Comparison of ENCODE assay signal across 9 mouse cellular contexts in genomic region chr19:55316901-55317300, GRCm38 (mm10). TPM values are rescaled to one million over a fixed set of nuclear protein-coding genes. Genes with fewer than 3 reads are reported as not detected.
A peak's percentile ranks its signal among the peaks of the same experiment; 100 is the strongest.
DNase-seq lines count a peak whose midpoint lies in the region; ATAC-seq lines count a peak whose summit lies in the region.
"Had no signal": no experiment of that assay in that cellular context is flagged by ENCODE, and none has a peak within 500 bp of the region (broad histone marks: within the 10 kb centered on the region; RNA-seq: fewer than 3 reads in every experiment).

No protein-coding gene starts in this region.

- H3K27ac ChIP-seq in forebrain, embryonic 12.5 days: no peak overlapping the region
- no peak overlapping the region for H3K27ac ChIP-seq in limb, embryonic 15.5 days

- H3K36me3 ChIP-seq in erythroblast, embryonic 14.5 days (ENCODE audit: control insufficient read depth): peaks cover 40% of the 10 kb centered on the region
- peaks cover 3% of the 10 kb centered on the region; the same call in 1 of the 2 replicates for H3K36me3 ChIP-seq in forebrain, embryonic 12.5 days (replicated peaks)
- H3K36me3 ChIP-seq in limb, embryonic 15.5 days: peaks cover 10% of the 10 kb centered on the region

- H3K27me3 ChIP-seq in erythroblast, embryonic 14.5 days (ENCODE audit: control insufficient read depth): no peaks in the 10 kb centered on the region
- no peaks in the 10 kb centered on the region for H3K27me3 ChIP-seq in forebrain, embryonic 12.5 days
- no peaks in the 10 kb centered on the region for H3K27me3 ChIP-seq in limb, embryonic 15.5 days

- peaks cover 47% of the 10 kb centered on the region for H3K4me1 ChIP-seq in erythroblast, embryonic 14.5 days (ENCODE audit: control insufficient read depth)
- peaks cover 34% of the 10 kb centered on the region for H3K4me1 ChIP-seq in forebrain, embryonic 12.5 days
- peaks cover 18% of the 10 kb centered on the region for H3K4me1 ChIP-seq in limb, embryonic 15.5 days

- H3K4me3 ChIP-seq in erythroblast, embryonic 14.5 days (replicated peaks): peak overlapping the region; percentile 90
- peak overlapping the region; percentile 84 for H3K4me3 ChIP-seq in forebrain, embryonic 12.5 days (replicated peaks)
- peak overlapping the region; percentile 86 for H3K4me3 ChIP-seq in limb, embryonic 15.5 days

- no peak for ATAC-seq in erythroblast, adult 5-6 weeks (replicated peaks; ENCODE audit: low FRiP score, poor library complexity, severe bottlenecking)
- ATAC-seq in forebrain, embryonic 12.5 days (ENCODE audit: low FRiP score): no peak
- no peak for ATAC-seq in limb, embryonic 15.5 days (ENCODE audit: insufficient number of reproducible peaks, low FRiP score, low TSS enrichment, low read depth)
- no peak for ATAC-seq in activated CD4-positive, CD25-positive, alpha-beta regulatory T cell, adult 4 months

- H3K4me2 ChIP-seq in forebrain, embryonic 12.5 days: peak overlapping the region; percentile 87
- peak overlapping the region; percentile 77 for H3K4me2 ChIP-seq in limb, embryonic 15.5 days

- H3K9me3 ChIP-seq in erythroblast, embryonic 14.5 days (ENCODE audit: control insufficient read depth, low read length): no peaks in the 10 kb centered on the region
- H3K9me3 ChIP-seq in forebrain, embryonic 12.5 days: no peaks in the 10 kb centered on the region
- H3K9me3 ChIP-seq in limb, embryonic 15.5 days: no peaks in the 10 kb centered on the region

- DNase-seq in 3T3-L1 (ENCODE audit: low read depth, low spot score): peak; percentile 23
- DNase-seq in ovary, adult 18-20 months (ENCODE audit: low spot score): no peak
- no peak for DNase-seq in yolk sac, embryonic 10.5 days (ENCODE audit: low spot score)
- DNase-seq: left cerebral cortex, postnatal 4 days had no signal

- H3K9ac ChIP-seq in forebrain, embryonic 12.5 days: no peak overlapping the region
- H3K9ac ChIP-seq in limb, embryonic 15.5 days: no peak overlapping the region

- 62% methylated on average over 10 of the region's 10 CpGs for WGBS in forebrain, embryonic 12.5 days
- WGBS in limb, embryonic 15.5 days: 56% methylated on average over 10 of the region's 10 CpGs

RNA-seq across cellular contexts. Expression of gene Vti1a, which starts 0.8 kb away (rescaled TPM):
- polyA plus RNA-seq in erythroblast, embryonic 14.5 days (2012): 0.90 and 1.0 TPM in 2 replicates
- 10.2 and 16.9 TPM in 2 replicates for total RNA-seq in erythroblast, adult 5-6 weeks (2015; ENCODE audit: low replicate concordance)
- total RNA-seq in erythroblast, adult 5-6 weeks (2017; ENCODE audit: low replicate concordance): 18.0 and 19.2 TPM in 2 replicates
- 30.9 and 34.3 TPM in 2 replicates for polyA plus RNA-seq in forebrain, embryonic 12.5 days (2016; fragmentation: Nextera tagmentation; extraction: Ambion mirVana)
- polyA plus RNA-seq in limb, embryonic 15.5 days (2015; fragmentation: Nextera tagmentation; extraction: Ambion mirVana): 26.4 and 27.7 TPM in 2 replicates
- 10 to 100 TPM; 26.1 to 32.2 TPM for polyA plus RNA-seq in activated CD4-positive, CD25-positive, alpha-beta regulatory T cell, adult 4 months (2017; shearing (Covaris generic))

RNA-seq across cellular contexts. Expression of gene Zdhhc6, which starts 1.1 kb away (rescaled TPM):
- polyA plus RNA-seq in erythroblast, embryonic 14.5 days (2012): 1.3 and 2.3 TPM in 2 replicates
- total RNA-seq in erythroblast, adult 5-6 weeks (2015; ENCODE audit: low replicate concordance): 12.7 and 17.5 TPM in 2 replicates
- total RNA-seq in erythroblast, adult 5-6 weeks (2017; ENCODE audit: low replicate concordance): 10.0 and 11.8 TPM in 2 replicates
- 96.4 and 97.7 TPM in 2 replicates for polyA plus RNA-seq in forebrain, embryonic 12.5 days (2016; fragmentation: Nextera tagmentation; extraction: Ambion mirVana)
- 84.2 and 85.3 TPM in 2 replicates for polyA plus RNA-seq in limb, embryonic 15.5 days (2015; fragmentation: Nextera tagmentation; extraction: Ambion mirVana)
- polyA plus RNA-seq in activated CD4-positive, CD25-positive, alpha-beta regulatory T cell, adult 4 months (2017; shearing (Covaris generic)): 10 to 100 TPM; 64.8 to 66.0 TPM

Comparison
In these comparisons a context has a peak if more than half of its experiments do, and no peak if none do; other contexts are left out.
1. RNA of gene Vti1a, which starts 0.8 kb away (polyA plus RNA-seq): 30.9 to 34.3 TPM in forebrain, embryonic 12.5 days, 26.1 to 32.2 TPM in activated CD4-positive, CD25-positive, alpha-beta regulatory T cell, adult 4 months and 26.4 to 27.7 TPM in limb, embryonic 15.5 days; 0.90 to 1.0 TPM in erythroblast, embryonic 14.5 days; every median in the first group is over 10 times any median in the second.
2. RNA of gene Zdhhc6, which starts 1.1 kb away (polyA plus RNA-seq): 96.4 to 97.7 TPM in forebrain, embryonic 12.5 days, 84.2 to 85.3 TPM in limb, embryonic 15.5 days and 64.8 to 66.0 TPM in activated CD4-positive, CD25-positive, alpha-beta regulatory T cell, adult 4 months; 1.3 to 2.3 TPM in erythroblast, embryonic 14.5 days; every median in the first group is over 10 times any median in the second.
3. Peak in every context shown above with its lines, with median percentiles within 50 percentile points of each other: H3K4me3 ChIP-seq.